Mouse (Mus musculus) neural tube, postnatal 0 days (tissue): ENCODE data around the gene Rhou. TPM values are rescaled to one million over a fixed set of nuclear protein-coding genes. Genes with fewer than 3 reads are reported as not detected.

ENCODE experiments used
- polyA plus RNA-seq: library from polyadenylated mRNA; unstranded; fragments of >200 nt; fragmentation: Nextera tagmentation; extraction: Ambion mirVana; gene quantifications from 2 replicates; pipeline ENCODE4 v1.2.1, GENCODE M21; 2015

Gene Rhou
- polyA plus RNA-seq, result 10.8 and 13.0 TPM in 2 replicates

DNA sequence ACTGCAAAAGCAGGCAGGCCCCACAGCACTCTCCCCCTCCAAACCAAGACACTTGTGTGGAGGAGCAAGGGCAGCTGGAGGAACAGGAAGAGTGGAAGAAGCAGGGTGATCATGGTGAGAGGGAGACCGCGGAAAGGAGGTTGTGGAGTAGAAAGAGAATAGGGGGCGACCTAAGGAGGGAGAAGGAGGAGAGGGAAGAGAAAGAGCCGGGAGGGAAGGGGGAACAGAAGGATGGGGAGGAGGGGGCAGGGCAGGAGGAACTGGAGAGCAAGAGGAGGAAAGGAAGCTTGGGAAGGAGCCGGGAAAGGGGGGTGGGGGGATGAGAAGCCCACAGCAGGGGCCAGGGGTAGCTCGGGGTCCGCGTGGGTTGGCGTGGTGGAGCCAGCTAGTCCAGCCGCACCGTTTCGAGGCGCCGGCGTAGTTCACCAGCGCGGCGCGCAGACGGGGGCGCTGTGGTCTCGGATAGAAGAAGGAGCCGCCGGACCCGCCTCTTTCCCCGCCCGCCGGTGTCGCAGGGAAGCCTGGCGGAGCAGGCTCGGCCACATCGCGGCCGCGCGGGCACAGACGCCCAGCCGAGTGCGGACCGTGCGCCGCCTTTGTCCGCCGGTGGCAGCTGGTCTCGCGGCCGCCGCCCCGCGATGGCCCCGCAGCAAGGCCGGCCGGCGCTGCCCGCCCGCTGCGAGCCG, at the start of gene Rhou:
Gene Rhou, plus strand, starts transcription at position 622 of the 686 bp plus-strand sequence.

Other genes starting within 250 kb of the Rhou start
- gene Mc1r, start 246.8 kb upstream of the Rhou start, polyA plus RNA-seq, result 0.06 TPM in 1 of 2 replicates, not detected in the other
- 1,123 and 1,326 TPM in 2 replicates for gene Tubb3, start 242.5 kb upstream of the Rhou start, polyA plus RNA-seq
- 36.5 and 39.5 TPM in 2 replicates for gene Def8, start 230.4 kb upstream of the Rhou start, polyA plus RNA-seq
- 35.4 and 38.7 TPM in 2 replicates for gene Afg3l1, start 176.0 kb upstream of the Rhou start, polyA plus RNA-seq
- gene Dbndd1, start 138.5 kb upstream of the Rhou start, polyA plus RNA-seq, result 56.5 and 63.3 TPM in 2 replicates
- gene Gas8, start 135.1 kb upstream of the Rhou start, polyA plus RNA-seq, result 29.3 and 30.9 TPM in 2 replicates
- gene Rab4a, start 152.1 kb downstream of the Rhou start, polyA plus RNA-seq, result 107 and 111 TPM in 2 replicates
- 6.2 and 6.3 TPM in 2 replicates for gene Ccsap, start 206.3 kb downstream of the Rhou start, polyA plus RNA-seq
- 41.3 and 41.8 TPM in 2 replicates for gene Acta1, start 240.8 kb downstream of the Rhou start, polyA plus RNA-seq